Mouse (Mus musculus) frontal cortex, postnatal 10 days (tissue): ENCODE results near the gene Ubac2.

Experiments used
- DNase-seq, 2 experiments: peaks; one replicate each; pipeline ENCODE4 v3.0.0; 2022; ENCODE audit warnings: low spot score in 2 of 2, mixed read lengths in 1 of 2

Ubac2 gene

DNA sequence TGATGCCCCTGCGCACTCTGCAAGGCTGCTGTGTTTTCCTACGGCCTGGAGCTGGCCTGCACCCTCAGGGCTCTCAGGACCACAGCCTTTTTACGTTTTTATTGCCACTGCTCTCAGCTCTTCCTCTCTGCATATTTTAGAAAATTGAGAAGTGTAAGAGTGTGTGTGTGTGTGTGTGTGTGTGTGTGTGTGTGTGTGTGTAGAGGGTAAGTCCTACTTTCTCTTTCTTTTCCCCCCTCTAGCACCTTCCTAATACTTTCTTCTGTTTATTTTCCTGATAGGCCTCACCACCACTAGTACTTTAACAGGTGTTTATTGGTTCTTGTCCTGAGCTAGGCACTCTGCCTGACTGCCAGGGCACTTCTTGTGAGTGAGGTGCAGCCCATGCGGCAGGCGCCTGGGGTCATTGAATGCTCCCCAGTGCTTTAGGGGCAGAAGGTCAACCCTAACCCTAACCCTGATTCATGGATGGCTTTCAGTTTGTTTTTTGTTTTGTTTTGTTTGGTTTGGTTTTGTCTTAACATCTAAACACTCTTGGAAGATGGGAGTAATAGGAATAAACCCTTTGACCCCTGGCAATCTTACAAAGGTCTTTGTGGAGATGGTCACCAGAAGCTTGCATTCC is 16.2 kb downstream of the Ubac2 start:
- DNase-seq = no peak

GRCm38 (mm10) chr14:121895316-121895715 is 16.9 kb downstream of the Ubac2 start:
- DNase-seq = no peak

DNA sequence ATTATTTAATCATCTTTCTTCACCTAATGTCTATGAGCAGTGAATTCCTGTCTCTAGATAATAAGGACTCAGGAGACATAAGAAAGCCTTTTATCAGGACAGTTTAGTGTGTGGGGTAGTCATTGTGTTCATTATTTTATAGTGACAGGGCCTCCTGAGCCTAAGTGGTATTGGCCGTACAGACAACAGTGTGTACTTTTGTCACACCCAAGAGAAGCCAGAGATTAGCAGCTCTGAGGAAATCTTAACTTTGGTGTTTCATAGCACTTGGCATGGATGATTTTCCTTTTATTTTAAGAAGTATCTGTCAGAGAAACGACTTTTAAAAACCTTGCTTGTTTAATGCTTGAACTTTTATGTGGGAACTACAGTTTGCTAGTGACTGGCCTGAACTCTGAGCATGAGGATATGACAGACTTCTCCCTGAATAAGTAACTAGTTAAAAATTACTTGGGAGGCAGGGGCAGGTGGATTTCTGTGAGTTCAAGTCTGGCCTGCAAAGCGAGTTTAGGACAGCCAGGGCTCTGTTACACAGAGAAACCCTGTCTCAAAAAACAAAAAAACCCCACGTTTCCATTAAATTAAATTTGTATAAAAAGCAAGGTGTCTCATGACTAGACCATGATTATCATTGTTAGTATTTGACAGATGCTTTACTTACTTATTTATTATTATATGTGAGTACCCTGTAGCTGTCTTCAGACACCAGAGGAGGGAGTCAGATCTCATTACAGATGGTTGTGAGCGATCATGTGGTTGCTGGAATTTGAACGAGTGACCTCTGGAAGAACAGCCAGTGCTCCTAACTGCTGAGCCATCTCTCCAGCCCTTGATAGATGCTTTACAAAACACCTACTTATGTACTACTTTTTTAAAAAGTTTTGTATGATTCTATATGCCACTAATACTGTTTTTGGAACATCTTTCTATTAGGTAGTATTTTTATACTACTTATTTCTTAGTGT is 18.0 kb downstream of the Ubac2 start:
- no peak for DNase-seq

- no peak for DNase-seq
Measured at GRCm38 (mm10) chr14:121897773-121898172, 19.4 kb downstream of the Ubac2 start.

DNA sequence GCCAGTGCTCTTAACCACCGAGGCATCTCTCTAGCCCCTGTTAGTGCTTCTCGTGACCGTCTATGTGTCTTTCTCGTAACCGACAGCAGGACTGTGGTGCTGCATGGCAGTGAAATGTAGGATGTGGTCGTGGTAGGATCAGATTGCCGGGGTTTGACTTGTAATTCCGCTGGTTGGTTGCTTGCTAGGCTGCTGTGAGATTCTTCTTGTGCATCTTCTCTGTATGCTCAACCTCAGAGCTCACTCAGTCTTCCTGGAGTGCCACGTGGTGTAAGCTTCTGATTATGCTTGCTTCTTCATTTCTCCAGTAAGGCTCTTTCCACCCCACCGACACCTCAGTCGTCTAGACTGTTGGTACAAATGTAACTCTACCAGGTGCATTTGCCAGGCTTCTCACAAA is 20.1 kb downstream of the Ubac2 start:
- DNase-seq = no peak

- no peak for DNase-seq
Measured at GRCm38 (mm10) chr14:121899071-121899470, 20.7 kb downstream of the Ubac2 start.

GRCm38 (mm10) chr14:121901511-121901910 is 23.1 kb downstream of the Ubac2 start:
- DNase-seq = no peak

DNA sequence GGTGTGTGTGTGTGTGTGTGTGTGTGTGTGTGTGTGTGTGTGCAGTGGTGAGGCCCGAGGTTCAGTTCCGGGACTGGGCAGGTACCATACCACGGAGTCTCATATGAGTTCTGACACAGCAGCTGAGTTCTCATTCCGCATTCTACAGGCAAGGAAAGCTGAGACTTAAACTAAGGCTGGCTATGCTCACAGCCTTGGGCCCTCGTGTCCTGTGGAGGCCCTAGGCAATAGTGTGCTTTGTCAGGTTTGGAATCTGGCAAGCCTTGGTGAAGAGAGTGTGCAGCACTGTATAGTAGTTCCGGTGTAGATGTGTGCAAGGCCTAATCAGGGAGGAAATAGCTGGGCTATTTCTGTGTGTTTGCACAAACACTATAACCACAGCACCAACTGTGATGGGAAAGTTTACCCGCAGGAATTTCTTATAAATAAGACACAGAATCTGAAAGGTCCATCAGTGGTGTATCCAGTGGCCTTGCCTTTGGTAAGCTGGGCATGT is 25.0 kb downstream of the Ubac2 start:
- DNase-seq = no peak

DNA sequence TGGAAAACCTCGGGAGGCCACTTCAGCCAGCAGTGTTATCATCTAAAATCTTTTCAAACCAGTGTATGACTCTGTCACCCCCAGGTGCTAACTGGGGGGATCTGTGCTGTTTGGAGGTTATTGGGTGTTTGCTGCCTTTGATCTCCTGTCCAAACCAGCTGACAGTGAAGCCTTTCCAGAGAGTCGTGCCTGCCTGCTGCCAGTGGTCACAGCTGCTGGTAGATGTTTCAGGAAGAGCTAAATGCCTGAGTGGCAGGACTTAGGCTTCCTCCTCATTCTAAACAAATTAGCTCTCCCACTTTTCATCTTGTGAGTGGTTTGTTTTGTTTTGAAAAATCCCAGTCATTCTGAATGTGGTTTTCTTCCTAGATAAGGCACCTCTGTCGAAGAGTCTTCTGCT is 26.3 kb downstream of the Ubac2 start:
- DNase-seq = no peak

GRCm38 (mm10) chr14:121906341-121906991 is 28.0 kb downstream of the Ubac2 start:
- DNase-seq = no peak

- no peak for DNase-seq
Measured at GRCm38 (mm10) chr14:121906992-121907681, 28.7 kb downstream of the Ubac2 start.

DNA sequence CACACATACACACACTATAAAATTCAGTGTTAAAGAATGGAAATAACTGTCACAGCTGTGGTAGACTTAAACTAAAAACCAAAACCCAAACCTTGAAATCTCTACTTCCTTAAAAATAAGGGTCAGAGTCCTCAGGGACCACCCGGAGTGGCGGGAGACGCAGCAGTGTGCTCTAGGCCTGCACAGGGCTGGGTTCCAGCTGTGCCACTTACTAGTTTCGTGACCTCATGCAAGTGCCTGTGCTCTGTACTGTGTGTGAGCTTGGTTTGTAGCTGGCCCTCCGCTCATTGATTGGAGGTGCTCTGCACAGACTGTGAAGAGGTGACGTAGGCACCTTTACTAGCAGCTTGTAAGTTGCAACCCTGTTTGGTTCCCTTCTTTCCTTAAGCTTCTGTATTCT is 31.4 kb downstream of the Ubac2 start:
- no peak for DNase-seq

- no peak for DNase-seq
Measured at GRCm38 (mm10) chr14:121912501-121912900, 34.1 kb downstream of the Ubac2 start.

DNA sequence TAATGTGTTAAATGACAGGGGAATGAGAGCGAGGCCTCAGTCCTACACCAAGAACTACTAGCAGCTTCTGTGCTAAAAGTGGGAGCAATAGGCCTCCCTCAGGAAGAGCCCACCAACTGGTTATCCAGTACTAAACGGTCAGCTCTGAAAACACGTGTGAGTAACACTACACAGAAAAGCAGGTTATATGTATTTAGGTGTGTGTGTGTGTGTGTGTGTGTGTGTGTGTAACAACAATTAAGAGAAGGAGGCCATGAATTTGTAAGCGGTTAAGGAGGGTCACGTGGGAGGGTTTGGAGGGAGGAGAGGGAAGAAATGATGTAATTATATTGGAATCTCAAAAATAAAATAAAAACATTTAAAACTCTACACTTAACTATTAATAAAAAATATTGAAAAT is 36.7 kb downstream of the Ubac2 start:
- no peak for DNase-seq

GRCm38 (mm10) chr14:121915621-121916020 is 37.2 kb downstream of the Ubac2 start, which contains the start of gene Gpr18:
Gene Gpr18 (minus strand): TSS chr14:121915781.
- DNase-seq = no peak

- no peak for DNase-seq
Measured at GRCm38 (mm10) chr14:121916311-121917094, 38.1 kb downstream of the Ubac2 start.

- DNase-seq = no peak
Measured at GRCm38 (mm10) chr14:121918266-121918665, 39.8 kb downstream of the Ubac2 start.

- no peak for DNase-seq
Measured at GRCm38 (mm10) chr14:121919752-121920151, 41.3 kb downstream of the Ubac2 start.

DNA sequence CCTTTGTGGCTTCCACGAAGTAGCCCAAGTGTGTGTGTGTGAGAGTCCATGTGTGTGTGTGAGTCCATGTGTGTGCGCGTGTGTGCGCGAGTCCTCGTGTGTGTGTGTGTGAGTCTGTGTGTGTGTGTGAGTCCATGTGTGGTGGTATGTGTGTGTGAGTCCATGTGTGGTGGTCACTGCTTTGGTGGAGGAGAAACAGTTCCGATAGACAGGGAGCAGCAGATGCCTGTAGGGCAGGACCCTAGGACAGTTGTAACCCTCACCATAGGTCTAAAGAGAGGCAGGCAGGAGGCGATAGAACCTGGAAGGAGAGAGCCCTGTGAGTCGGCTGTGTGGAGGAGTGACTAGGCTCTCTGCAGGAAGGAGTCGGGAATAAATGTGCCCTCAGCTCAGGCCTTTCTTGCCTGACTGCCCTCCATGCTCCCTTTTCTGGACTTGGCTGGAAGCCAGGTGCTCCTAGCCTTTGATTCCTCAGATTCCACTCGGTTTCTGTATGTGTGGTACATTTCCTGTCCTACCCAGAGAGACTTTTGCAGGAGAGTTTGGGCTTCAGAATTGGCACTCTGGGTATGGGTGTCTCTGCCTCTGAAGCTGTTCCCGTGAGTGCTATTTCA is 42.2 kb downstream of the Ubac2 start:
- no peak for DNase-seq

GRCm38 (mm10) chr14:121922016-121922415 is 43.6 kb downstream of the Ubac2 start:
- DNase-seq = no peak
